ENCODE assay signal across 9 mouse cellular contexts in genomic region chr7:62377313-62377712, GRCm38 (mm10). TPM values are rescaled to one million over a fixed set of nuclear protein-coding genes. Genes with fewer than 3 reads are reported as not detected.
DNase-seq lines count a peak whose midpoint lies in the region; ATAC-seq and TF ChIP-seq lines count a peak whose summit lies in the region.
"Had no signal": no experiment of that assay in that cellular context is flagged by ENCODE, and none has a peak within 500 bp of the region (broad histone marks: within the 10 kb centered on the region; RNA-seq: fewer than 3 reads in every experiment).

No protein-coding gene starts in this region.

- 0 out of 2 replicates have a peak, but pooled peaks cover 4% of the 10 kb centered on the region for H3K9me3 ChIP-seq in liver, embryonic 12.5 days (replicated peaks)

- peaks cover 14% of the 10 kb centered on the region for H3K4me1 ChIP-seq in testis, adult 2 months (ENCODE audit: control insufficient read depth, insufficient read depth, low read length)
- H3K4me1 ChIP-seq in liver, embryonic 12.5 days, result no peaks in the 10 kb centered on the region

- DNase-seq in gastrocnemius, adult 2 months, result no peak
- DNase-seq in gastrocnemius, adult 18-20 months (ENCODE audit: low spot score), result no peak
- DNase-seq in testis, postnatal 14 days (ENCODE audit: low spot score), result no peak
- DNase-seq in thymus, postnatal 4 days, result no peak
- no peak for DNase-seq in kidney, postnatal 14 days
- DNase-seq in left cerebral cortex, postnatal 36 days (ENCODE audit: low spot score in 2 of 2), result no peak

- H3K4me3 ChIP-seq in gastrocnemius, adult 2 months, result peak overlapping the region; percentile 52
- H3K4me3 ChIP-seq in testis, adult 2 months (ENCODE audit: control insufficient read depth, low read depth, low read length), result peak overlapping the region; percentile 59
- H3K4me3 ChIP-seq in liver, embryonic 12.5 days, result peak overlapping the region; percentile 27
- H3K4me3 ChIP-seq: heart, adult 2 months had no signal

- 32% methylated on average over 12 of the region's 14 CpGs for WGBS in liver, embryonic 12.5 days (ENCODE audit: insufficient replicate concordance)

- H3K4me2 ChIP-seq in liver, embryonic 12.5 days, result peak overlapping the region; percentile 47

- ATAC-seq in liver, embryonic 12.5 days, result no peak

- intact Hi-C loops in gastrocnemius, adult 2 months (cut with DNase I), result no loop called here
- intact Hi-C loops in left cerebral cortex, postnatal 36 days (cut with DNase I), result no loop called here

- TF ChIP-seq POLR2A in testis, adult 2 months (IDR thresholded peaks at IDR 0.05; ENCODE audit: control insufficient read depth, low read depth, low read length), result no peak

- H3K27ac ChIP-seq in gastrocnemius, adult 2 months, result no peak overlapping the region
- no peak overlapping the region for H3K27ac ChIP-seq in testis, adult 2 months (ENCODE audit: control insufficient read depth, insufficient read depth, low read depth, low read length)
- H3K27ac ChIP-seq in liver, embryonic 12.5 days, result no peak overlapping the region
- H3K27ac ChIP-seq: heart, adult 2 months had no signal

- no peaks in the 10 kb centered on the region; the same call in 1 of the 2 replicates for H3K27me3 ChIP-seq in testis, adult 2 months (ENCODE audit: control insufficient read depth, insufficient read depth, low read length)
- peaks cover 8% of the 10 kb centered on the region; the same call in 1 of the 2 replicates for H3K27me3 ChIP-seq in liver, embryonic 12.5 days (replicated peaks)

- no peaks in the 10 kb centered on the region for H3K36me3 ChIP-seq in testis, adult 2 months (ENCODE audit: control insufficient read depth, insufficient read depth, low read length)
- no peaks in the 10 kb centered on the region for H3K36me3 ChIP-seq in liver, embryonic 12.5 days

- no peak overlapping the region for H3K9ac ChIP-seq in liver, embryonic 12.5 days

- TF ChIP-seq CTCF in gastrocnemius, adult 2 months (IDR thresholded peaks at IDR 0.05), result no peak
- no peak for TF ChIP-seq CTCF in testis, adult 2 months (IDR thresholded peaks at IDR 0.05; ENCODE audit: control insufficient read depth, insufficient read depth, insufficient replicate concordance, low read depth, low read length)

RNA-seq across cellular contexts. Expression of gene Magel2, which starts 0.5 kb away (rescaled TPM):
- not detected for total RNA-seq in gastrocnemius, adult 2 months (2021)
- total RNA-seq in gastrocnemius, adult 18-20 months (2021), result not detected
- polyA plus RNA-seq in testis, adult 2 months (2012; rRNA removed), result 0.02 TPM in 1 of 2 replicates, not detected in the other
- polyA plus RNA-seq in liver, embryonic 12.5 days (2016; fragmentation: Nextera tagmentation; extraction: Ambion mirVana), result 0.08 and 0.11 TPM in 2 replicates
- 1 to 10 TPM in 1 of 2 experiments, under 1 TPM in 1; 0.91 to 1.7 TPM for total RNA-seq in left cerebral cortex, postnatal 36 days (2021)
- total RNA-seq: heart, adult 2 months had no signal

RNA-seq across cellular contexts. Expression of gene Ndn, which starts 30.9 kb away (rescaled TPM):
- 1 to 10 TPM; 2.9 to 5.0 TPM for total RNA-seq in gastrocnemius, adult 2 months (2021)
- total RNA-seq in gastrocnemius, adult 18-20 months (2021), result 1 to 10 TPM; 2.2 to 2.8 TPM
- 1.0 and 1.1 TPM in 2 replicates for polyA plus RNA-seq in testis, adult 2 months (2012; rRNA removed)
- polyA plus RNA-seq in liver, embryonic 12.5 days (2016; fragmentation: Nextera tagmentation; extraction: Ambion mirVana), result 11.2 and 11.3 TPM in 2 replicates
- 100 to 1,000 TPM; 120 to 126 TPM for total RNA-seq in left cerebral cortex, postnatal 36 days (2021)

RNA-seq across cellular contexts. Expression of gene Mkrn3, which starts 42.6 kb away (rescaled TPM):
- total RNA-seq in gastrocnemius, adult 2 months (2021), result under 1 TPM; 0.15 to 0.25 TPM
- under 1 TPM; 0.14 to 0.17 TPM for total RNA-seq in gastrocnemius, adult 18-20 months (2021)
- 1.5 and 2.0 TPM in 2 replicates for polyA plus RNA-seq in testis, adult 2 months (2012; rRNA removed)
- 1.1 and 1.4 TPM in 2 replicates for polyA plus RNA-seq in liver, embryonic 12.5 days (2016; fragmentation: Nextera tagmentation; extraction: Ambion mirVana)
- total RNA-seq in left cerebral cortex, postnatal 36 days (2021), result 1 to 10 TPM in 1 of 2 experiments, under 1 TPM in 1; 1.00 to 1.4 TPM

Comparison
In these comparisons a context has a peak if more than half of its experiments do, and no peak if none do; other contexts are left out.
1. RNA of gene Ndn, which starts 30.9 kb away (total RNA-seq): 120 to 126 TPM in left cerebral cortex, postnatal 36 days; 2.9 to 5.0 TPM in gastrocnemius, adult 2 months and 2.2 to 2.8 TPM in gastrocnemius, adult 18-20 months; every median in the first group is over 10 times any median in the second.
2. Peak in every context shown above with its lines, with median percentiles within 50 percentile points of each other: H3K4me3 ChIP-seq.